Mouse (Mus musculus) lung, adult 2 months (tissue): Measurements from ENCODE around the gene Pak2.

Experiments
- CTCF ChIP-seq: fragments of 200-500 bp; IDR thresholded peaks from 2 replicates; pipeline ENCODE4 v1.5.1; 2011; ENCODE audit warnings: mild to moderate bottlenecking, low read length, control low read depth; ENCODE audit not compliant: insufficient read depth
- POLR2A ChIP-seq: fragments of 200-500 bp; IDR thresholded peaks from 2 replicates; pipeline ENCODE4 v1.6.1; 2011; ENCODE audit warnings: low read depth, mild to moderate bottlenecking, control low read depth, low read length, borderline replicate concordance; ENCODE audit errors: extremely low read depth

- TF ChIP-seq CTCF (no peak), POLR2A (no peak)
Measured at GRCm38 (mm10) chr16:32066899-32067298, 12.2 kb downstream of the Pak2 start.
